Mouse (Mus musculus) heart, adult 2 months (tissue): ENCODE measurements around the gene Mob2.

ENCODE experiments used
- CTCF ChIP-seq: fragments of 200-600 bp; IDR thresholded peaks from 2 replicates; pipeline ENCODE4 v1.8.1; 2022; ENCODE audit warnings: antibody characterized with exemption, mild to moderate bottlenecking, moderate library complexity
- POLR2A ChIP-seq: fragments of 200-500 bp; IDR thresholded peaks from 2 replicates; pipeline ENCODE4 v1.6.1; 2011; ENCODE audit warnings: mild to moderate bottlenecking, low read depth, low read length, control low read depth; ENCODE audit not compliant: insufficient read depth

DNA sequence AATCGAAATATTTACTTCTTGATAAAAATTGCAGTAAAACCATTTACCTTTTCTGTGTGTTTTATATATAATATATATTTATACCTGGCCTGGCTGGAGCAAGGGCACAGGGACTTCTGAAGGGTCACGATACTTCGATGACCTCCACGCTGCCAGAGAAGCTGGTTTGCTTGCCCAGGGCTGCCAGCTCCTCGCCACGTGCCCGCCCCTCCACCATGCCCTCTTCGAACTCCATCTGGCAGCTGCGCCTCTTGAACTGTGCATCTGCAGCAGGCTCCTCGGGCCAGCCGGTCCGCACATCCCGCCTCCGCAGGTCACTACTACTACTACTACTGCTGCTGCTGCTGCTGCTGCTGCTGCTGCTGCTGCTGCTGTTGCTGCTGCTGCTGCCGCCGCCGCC lies 20.9 kb upstream of the Mob2 start:
- TF ChIP-seq CTCF = no peak
- TF ChIP-seq POLR2A = no peak
